Mouse (Mus musculus) E14TG2a.4 (cell line): ENCODE measurements around the gene Olfr309.

Source experiments
- CTCF ChIP-seq: conservative IDR thresholded peaks from 2 replicates; pipeline ENCODE4 v1.5.1; 2014; ENCODE audit warnings: low read length
- NANOG ChIP-seq: IDR thresholded peaks from 2 replicates; pipeline ENCODE4 v1.6.1; 2014; ENCODE audit warnings: borderline replicate concordance, low read length, mixed read lengths
- POU5F1 ChIP-seq: IDR thresholded peaks from 2 replicates; pipeline ENCODE4 v1.6.1; 2014; ENCODE audit warnings: low read length, borderline replicate concordance

GRCm38 (mm10) chr7:86337486-86337885 lies 24.0 kb upstream of the Olfr309 start, which contains the start of gene Olfr307:
- TF ChIP-seq CTCF = no peak
- no peak for TF ChIP-seq POU5F1
- no peak for TF ChIP-seq NANOG
